Mouse (Mus musculus) limb, embryonic 14.5 days (tissue): Measurements from ENCODE around the gene Lmx1a. TPM values are rescaled to one million over a fixed set of nuclear protein-coding genes. Genes with fewer than 3 reads are reported as not detected.

Experiments used
- ATAC-seq: fragments of 200-750 bp; cut with Nextera tagmentation; 2 replicates; pipeline ENCODE4 v1.8.0; 2017; ENCODE audit warnings: low read depth, moderate number of reproducible peaks, moderate TSS enrichment; ENCODE audit not compliant: low FRiP score
- DNase-seq: peaks from one replicate; pipeline ENCODE4 v3.0.0-alpha.2; 2015; ENCODE audit warnings: low spot score
- H3K27ac ChIP-seq: fragments of 300-500 bp; sonication (generic); replicated peaks from 2 replicates; pipeline ENCODE4 v1.5.1; 2014; ENCODE audit warnings: low read depth, mild to moderate bottlenecking, low read length, moderate library complexity, mixed read lengths
- H3K27me3 ChIP-seq: fragments of 300-500 bp; sonication (generic); 2 replicates; pipeline ENCODE4 v1.6.1; 2014; ENCODE audit warnings: low read length, mixed read lengths; ENCODE audit not compliant: control insufficient read depth, insufficient read depth
- H3K36me3 ChIP-seq: fragments of 300-500 bp; sonication (generic); 2 replicates; pipeline ENCODE4 v1.6.1; 2014; ENCODE audit warnings: mild to moderate bottlenecking, low read length, moderate library complexity, mixed read lengths; ENCODE audit not compliant: control insufficient read depth, insufficient read depth
- H3K4me1 ChIP-seq: fragments of 300-500 bp; sonication (generic); 2 replicates; pipeline ENCODE4 v1.6.1; 2014; ENCODE audit warnings: antibody characterized with exemption, low read length, mixed read lengths; ENCODE audit not compliant: control insufficient read depth, insufficient read depth
- H3K4me2 ChIP-seq: fragments of 300-500 bp; sonication (generic); replicated peaks from 2 replicates; pipeline ENCODE4 v1.6.1; 2014; ENCODE audit warnings: low read depth, mild to moderate bottlenecking, low read length, moderate library complexity; ENCODE audit not compliant: severe bottlenecking
- H3K4me3 ChIP-seq: fragments of 300-500 bp; sonication (generic); replicated peaks from 2 replicates; pipeline ENCODE4 v1.5.1; 2014; ENCODE audit warnings: low read length
- H3K9ac ChIP-seq: fragments of 300-500 bp; sonication (generic); 2 replicates; pipeline ENCODE4 v1.6.1; 2014; ENCODE audit warnings: mild to moderate bottlenecking, low read depth, low read length, moderate library complexity; ENCODE audit not compliant: severe bottlenecking
- H3K9me3 ChIP-seq: fragments of 300-500 bp; sonication (generic); 2 replicates; pipeline ENCODE4 v1.6.1; 2016; ENCODE audit warnings: low read length; ENCODE audit not compliant: control insufficient read depth
- POLR2A ChIP-seq: fragments of 200-500 bp; IDR thresholded peaks from 2 replicates; pipeline ENCODE4 v1.8.0; 2012; ENCODE audit warnings: inconsistent platforms, mild to moderate bottlenecking, moderate library complexity, borderline replicate concordance; ENCODE audit not compliant: insufficient read depth, insufficient read length; ENCODE audit errors: extremely low read depth
- WGBS: fragments of 180-500 bp; shearing (Covaris S2); extraction: QIAGEN DNeasy Blood & Tissue Kit; methylation state at CpG from one replicate; pipeline ENCODE4 v1.1.7; 2014; 5-methylcytosine and 5-hydroxymethylcytosine counted together
- polyA plus RNA-seq, 2 experiments: library from polyadenylated mRNA; depleted of rRNA in 1 of 2; stranded (reverse) in 1 of 2; unstranded in 1 of 2; fragments of >200 nt; fragmentation: Nextera tagmentation in 1 of 2; extraction: Ambion mirVana in 1 of 2; gene quantifications; 2 replicates each; pipeline versions ENCODE4 v1.2.1 to v1.2.3; 2012 to 2014

Lmx1a gene
- polyA plus RNA-seq, 2 experiments: 0.37 to 0.57 TPM

- H3K9ac ChIP-seq: no peak overlapping the region
- no peak for TF ChIP-seq POLR2A
- no peak overlapping the region for H3K4me3 ChIP-seq
- 66% methylated on average over 11 of the region's 11 CpGs for WGBS
- no peaks in the 10 kb centered on the region for H3K36me3 ChIP-seq
- no peak overlapping the region for H3K27ac ChIP-seq
- H3K4me1 ChIP-seq: no peaks in the 10 kb centered on the region
- H3K27me3 ChIP-seq: no peaks in the 10 kb centered on the region; the same call in 1 of the 2 replicates
- H3K9me3 ChIP-seq: no peaks in the 10 kb centered on the region
- ATAC-seq (no peak), DNase-seq (no peak)
- no peak overlapping the region for H3K4me2 ChIP-seq
Observed at GRCm38 (mm10) chr1:167878354-167878753, 189.3 kb downstream of the Lmx1a start.

DNA sequence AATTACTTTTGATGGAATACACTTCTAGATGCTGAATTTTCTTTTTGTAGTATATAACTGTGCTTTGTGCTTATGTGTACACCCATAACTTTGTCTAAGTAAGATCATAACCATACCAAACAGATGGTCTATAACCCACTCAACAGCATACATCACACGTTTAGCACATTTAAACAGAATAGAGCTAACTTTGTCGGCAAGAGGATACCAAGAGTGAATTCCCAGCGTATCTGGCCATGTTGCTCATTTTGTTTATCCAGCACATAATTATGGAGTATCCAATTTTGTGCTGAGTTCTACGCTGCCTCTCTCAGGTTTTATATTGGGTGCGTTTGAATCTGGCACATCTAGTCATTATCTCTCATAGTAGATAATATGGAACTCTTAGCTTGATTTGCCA, 196.7 kb downstream of the Lmx1a start:
- Histone ChIP-seq H3K9ac (no peak overlapping the region), H3K36me3 (no peaks in the 10 kb centered on the region), H3K27ac (no peak overlapping the region), H3K27me3 (no peaks in the 10 kb centered on the region; the same call in 1 of the 2 replicates), H3K4me1 (no peaks in the 10 kb centered on the region), H3K9me3 (no peaks in the 10 kb centered on the region), H3K4me2 (no peak overlapping the region), H3K4me3 (no peak overlapping the region)
- ATAC-seq: no peak
- WGBS: 89% methylated on average over 5 of the region's 5 CpGs
- no peak for TF ChIP-seq POLR2A
- DNase-seq: no peak

GRCm38 (mm10) chr1:167888120-167888519, 199.1 kb downstream of the Lmx1a start:
- no peak for TF ChIP-seq POLR2A
- DNase-seq: no peak
- Histone ChIP-seq H3K27ac (no peak overlapping the region), H3K36me3 (no peaks in the 10 kb centered on the region), H3K27me3 (no peaks in the 10 kb centered on the region; the same call in 1 of the 2 replicates), H3K4me1 (no peaks in the 10 kb centered on the region), H3K9me3 (no peaks in the 10 kb centered on the region), H3K4me3 (0 out of 2 replicates have a peak overlapping the region, but pooled peaks have one; percentile 19), H3K9ac (no peak overlapping the region), H3K4me2 (no peak overlapping the region)
- no peak for ATAC-seq
- 68% methylated on average over 5 of the region's 5 CpGs for WGBS

DNA sequence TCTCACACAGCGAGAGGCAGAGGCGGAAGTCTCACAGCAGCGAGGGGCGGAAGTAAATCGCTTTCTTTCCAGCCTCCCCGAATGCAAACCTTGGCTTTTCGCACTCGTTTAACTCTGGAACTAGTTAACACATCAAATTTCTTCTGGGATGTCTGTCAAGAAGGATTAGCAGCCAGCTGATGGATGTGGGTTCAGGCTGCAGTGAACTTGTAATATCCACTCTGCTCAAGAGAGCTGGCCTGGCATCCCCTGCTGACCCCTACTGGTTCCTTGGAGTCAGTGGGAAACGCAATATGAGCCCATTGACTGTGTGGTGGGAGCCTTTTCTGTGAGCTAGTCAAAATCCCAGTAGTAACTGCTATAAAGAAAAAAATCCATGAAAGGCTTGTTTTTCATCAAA, 199.8 kb downstream of the Lmx1a start:
- ATAC-seq (no peak), DNase-seq (peak; percentile 53)
- Histone ChIP-seq H3K4me2 (peak overlapping the region; percentile 37), H3K9ac (no peak overlapping the region), H3K4me3 (peak overlapping the region; percentile 19; the same call in 1 of the 2 replicates), H3K4me1 (no peaks in the 10 kb centered on the region), H3K27ac (no peak overlapping the region), H3K36me3 (no peaks in the 10 kb centered on the region), H3K27me3 (no peaks in the 10 kb centered on the region; the same call in 1 of the 2 replicates), H3K9me3 (no peaks in the 10 kb centered on the region)
- WGBS: 10% methylated on average over 9 of the region's 9 CpGs
- TF ChIP-seq POLR2A: no peak

DNA sequence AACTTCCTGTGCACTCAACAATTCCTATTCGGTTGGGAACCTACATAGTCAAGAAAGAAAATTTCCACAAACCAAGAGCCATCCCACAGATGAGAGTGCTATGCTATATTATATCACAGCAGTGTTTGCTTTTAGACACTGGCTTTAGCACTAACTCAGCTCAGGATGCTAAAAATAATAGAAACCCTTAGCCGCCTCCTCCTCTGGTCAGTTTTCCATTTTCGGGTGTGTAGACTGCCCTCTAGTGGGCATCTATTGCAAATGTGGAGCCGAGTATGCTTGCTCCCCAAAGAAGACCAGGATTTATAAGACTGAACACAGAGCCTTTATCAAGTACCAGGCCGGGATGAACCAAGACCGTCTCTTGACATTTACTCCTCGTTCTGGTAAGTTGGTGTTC, 207.2 kb downstream of the Lmx1a start:
- WGBS: 35% methylated on average over 7 of the region's 7 CpGs

More for the DNA sequence above, 207.2 kb downstream of the Lmx1a start:
- Histone ChIP-seq H3K9ac (no peak overlapping the region), H3K27me3 (no peaks in the 10 kb centered on the region), H3K9me3 (no peaks in the 10 kb centered on the region), H3K27ac (no peak overlapping the region), H3K4me2 (no peak overlapping the region), H3K4me3 (no peak overlapping the region), H3K4me1 (no peaks in the 10 kb centered on the region), H3K36me3 (no peaks in the 10 kb centered on the region)
- no peak for TF ChIP-seq POLR2A
- ATAC-seq (peak; percentile 55; the same call in 1 of the 2 replicates), DNase-seq (peak; percentile 75)

Other genes starting within 250 kb of the Lmx1a start
- gene Lrrc52, start 222.5 kb upstream of the Lmx1a start, polyA plus RNA-seq (2012; rRNA removed): 0.05 TPM in 1 of 2 replicates, not detected in the other
- gene Lrrc52, start 222.5 kb upstream of the Lmx1a start, polyA plus RNA-seq (2014; fragmentation: Nextera tagmentation; extraction: Ambion mirVana): 0.29 TPM in 1 of 2 replicates, not detected in the other
- 16.9 and 17.9 TPM in 2 replicates for gene Rxrg, start 90.9 kb upstream of the Lmx1a start, polyA plus RNA-seq (2012; rRNA removed)
- gene Rxrg, start 90.9 kb upstream of the Lmx1a start, polyA plus RNA-seq (2014; fragmentation: Nextera tagmentation; extraction: Ambion mirVana): 21.1 and 24.4 TPM in 2 replicates